ENCODE assay signal across 9 mouse cellular contexts in genomic region chr8:4413206-4413605, GRCm38 (mm10).
DNase-seq lines count a peak whose midpoint lies in the region; ATAC-seq and TF ChIP-seq lines count a peak whose summit lies in the region.
"Had no signal": no experiment of that assay in that cellular context is flagged by ENCODE, and none has a peak within 500 bp of the region (broad histone marks: within the 10 kb centered on the region; RNA-seq: fewer than 3 reads in every experiment).

No protein-coding gene starts in this region.

- TF ChIP-seq CTCF in cerebellum, adult 2 months (IDR thresholded peaks at IDR 0.05; ENCODE audit: borderline replicate concordance, insufficient read depth, low read depth, low read length) = peak; percentile 70
- peak; percentile 64 for TF ChIP-seq CTCF in forebrain, postnatal 0 days (IDR thresholded peaks at IDR 0.05; ENCODE audit: low read depth)

- H3K27me3 ChIP-seq in heart, embryonic 12.5 days (replicated peaks) = no peaks in the 10 kb centered on the region
- H3K27me3 ChIP-seq in cerebellum, adult 2 months (ENCODE audit: control insufficient read depth, insufficient read depth, low read length) = no peaks in the 10 kb centered on the region
- H3K27me3 ChIP-seq in forebrain, postnatal 0 days (ENCODE audit: insufficient read depth, low read length) = no peaks in the 10 kb centered on the region
- no peaks in the 10 kb centered on the region for H3K27me3 ChIP-seq in kidney, embryonic 16.5 days (ENCODE audit: insufficient read depth, low read length)
- H3K27me3 ChIP-seq: liver, embryonic 15.5 days had no signal

- no peak for TF ChIP-seq POLR2A in cerebellum, adult 2 months (IDR thresholded peaks at IDR 0.05; ENCODE audit: borderline replicate concordance, insufficient read depth, low read length)

- no peak overlapping the region for H3K4me2 ChIP-seq in heart, embryonic 12.5 days
- H3K4me2 ChIP-seq in forebrain, postnatal 0 days (ENCODE audit: low read depth) = no peak overlapping the region
- H3K4me2 ChIP-seq in kidney, embryonic 16.5 days (replicated peaks; ENCODE audit: low read depth, low read length) = no peak overlapping the region
- H3K4me2 ChIP-seq: liver, embryonic 15.5 days had no signal

- H3K4me1 ChIP-seq in heart, embryonic 12.5 days (replicated peaks) = peaks cover 19% of the 10 kb centered on the region; the same call in 1 of the 2 replicates
- H3K4me1 ChIP-seq in cerebellum, adult 2 months (ENCODE audit: control insufficient read depth, insufficient read depth, low read length) = no peaks in the 10 kb centered on the region
- no peaks in the 10 kb centered on the region for H3K4me1 ChIP-seq in forebrain, postnatal 0 days (ENCODE audit: insufficient read depth)
- no peaks in the 10 kb centered on the region for H3K4me1 ChIP-seq in kidney, embryonic 16.5 days (ENCODE audit: insufficient read depth, low read length)
- H3K4me1 ChIP-seq: liver, embryonic 15.5 days had no signal

- H3K36me3 ChIP-seq in heart, embryonic 12.5 days = no peaks in the 10 kb centered on the region
- H3K36me3 ChIP-seq in forebrain, postnatal 0 days (ENCODE audit: insufficient read depth) = no peaks in the 10 kb centered on the region
- H3K36me3 ChIP-seq in kidney, embryonic 16.5 days (ENCODE audit: insufficient read depth, low read length) = no peaks in the 10 kb centered on the region
- H3K36me3 ChIP-seq: liver, embryonic 15.5 days had no signal

- ATAC-seq in heart, embryonic 12.5 days (ENCODE audit: insufficient number of reproducible peaks, low FRiP score) = no peak
- ATAC-seq in forebrain, postnatal 0 days = no peak
- ATAC-seq in kidney, embryonic 16.5 days (ENCODE audit: low FRiP score, low TSS enrichment) = peak; percentile 41; the same call in 1 of the 2 replicates

- H3K9me3 ChIP-seq in heart, embryonic 12.5 days (replicated peaks) = no peaks in the 10 kb centered on the region
- H3K9me3 ChIP-seq in forebrain, postnatal 0 days (ENCODE audit: low read length) = no peaks in the 10 kb centered on the region
- H3K9me3 ChIP-seq in kidney, embryonic 16.5 days (ENCODE audit: low read length) = no peaks in the 10 kb centered on the region
- H3K9me3 ChIP-seq: liver, embryonic 15.5 days had no signal

- H3K27ac ChIP-seq in heart, embryonic 12.5 days (ENCODE audit: poor library complexity, severe bottlenecking) = no peak overlapping the region
- H3K27ac ChIP-seq in cerebellum, adult 2 months (ENCODE audit: insufficient read depth, low read length) = no peak overlapping the region
- no peak overlapping the region for H3K27ac ChIP-seq in forebrain, postnatal 0 days (ENCODE audit: low read depth, low read length)
- peak overlapping the region; percentile 32; the same call in 1 of the 2 replicates for H3K27ac ChIP-seq in kidney, embryonic 16.5 days (ENCODE audit: low read length)
- H3K27ac ChIP-seq: liver, embryonic 15.5 days had no signal

- DNase-seq in heart, adult 11 months = peak; percentile 81
- DNase-seq in CD8-positive naive resting alpha-beta T cell, adult 2 months (ENCODE audit: low read depth in 2 of 2, low spot score in 2 of 2) = peak; percentile 6 to 33
- peak; percentile 15 to 21 for DNase-seq in cerebellum, adult 2 months
- DNase-seq in forebrain, postnatal 0 days = peak; percentile 28
- peak; percentile 36 for DNase-seq in lung, postnatal 25 days (ENCODE audit: low spot score)
- DNase-seq in thymus, postnatal 14 days = peak; percentile 35

- H3K9ac ChIP-seq in heart, embryonic 12.5 days = no peak overlapping the region
- no peak overlapping the region for H3K9ac ChIP-seq in forebrain, postnatal 0 days
- H3K9ac ChIP-seq in kidney, embryonic 16.5 days (replicated peaks; ENCODE audit: low read length) = no peak overlapping the region
- H3K9ac ChIP-seq: liver, embryonic 15.5 days had no signal

- 47% methylated on average over 6 of the region's 6 CpGs for WGBS in heart, embryonic 12.5 days
- 66% methylated on average over 6 of the region's 6 CpGs for WGBS in cerebellum, adult 2 months
- 35% methylated on average over 6 of the region's 6 CpGs for WGBS in forebrain, postnatal 0 days
- 55% methylated on average over 6 of the region's 6 CpGs for WGBS in kidney, embryonic 16.5 days

- H3K4me3 ChIP-seq in heart, embryonic 12.5 days = no peak overlapping the region
- no peak overlapping the region for H3K4me3 ChIP-seq in cerebellum, adult 2 months (replicated peaks; ENCODE audit: insufficient read depth, low read depth, low read length)
- H3K4me3 ChIP-seq in forebrain, postnatal 0 days (ENCODE audit: low read depth, low read length) = no peak overlapping the region
- H3K4me3 ChIP-seq in kidney, embryonic 16.5 days (ENCODE audit: low read length) = no peak overlapping the region
- H3K4me3 ChIP-seq: liver, embryonic 15.5 days had no signal

Comparison
In these comparisons a context has a peak if more than half of its experiments do, and no peak if none do; other contexts are left out.
1. DNase-seq: peak in every context shown above with its lines; median percentile 81 in heart, adult 11 months; 36 in lung, postnatal 25 days; 35 in thymus, postnatal 14 days; 28 in forebrain, postnatal 0 days; 20 in CD8-positive naive resting alpha-beta T cell, adult 2 months; 18 in cerebellum, adult 2 months.